Mouse (Mus musculus) lung, postnatal 4 days (tissue): ENCODE results near the gene Saa2.
"Not testable (repeated sequence)": the region's sequence is repeated elsewhere in the genome, so short reads cannot be mapped to it uniquely, and the experiment has no call there.

Experiments used
- DNase-seq, 2 experiments: peaks; one replicate each; pipeline ENCODE4 v3.0.0; 2021

Saa2 gene

DNA sequence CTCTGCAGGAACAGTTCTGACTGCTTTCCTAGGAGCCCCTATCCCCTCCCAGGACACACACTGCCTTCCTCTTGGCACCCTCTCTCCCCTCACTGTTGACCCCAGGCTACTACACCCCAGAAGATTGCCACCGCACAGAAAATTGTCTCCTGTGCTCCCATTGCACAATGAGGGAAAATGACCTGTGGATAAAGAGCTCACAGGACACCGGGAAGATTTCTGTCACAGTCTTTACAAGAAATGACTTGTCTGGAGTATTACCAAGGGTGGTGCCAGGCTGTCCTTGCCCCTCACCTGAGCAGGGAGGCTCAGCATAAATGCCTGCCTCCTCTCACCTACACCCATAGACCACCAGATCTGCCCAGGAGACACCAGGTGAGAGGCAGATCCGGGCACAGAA, at the start of gene Saa2:
Saa2 (plus strand) TSS at position 301 of the 400 bp plus-strand sequence.
- no peak for DNase-seq

- DNase-seq: peak; percentile 87 to 89
These were observed 41.2 kb upstream of the Saa2 start, which contains the start of gene Saal1 for GRCm38 (mm10) chr7:46710390-46710844. TSS of gene Saal1 (minus strand) at chr7:46710680.

- DNase-seq: no peak
These were observed 39.3 kb upstream of the Saa2 start for GRCm38 (mm10) chr7:46712250-46712649.

GRCm38 (mm10) chr7:46714518-46714917, 37.1 kb upstream of the Saa2 start:
- DNase-seq: peak; percentile 39 to 76

GRCm38 (mm10) chr7:46715600-46715999, 36.0 kb upstream of the Saa2 start, which contains the start of gene Saa3:
TSS of gene Saa3 (minus strand) at chr7:46715700.
- DNase-seq: no peak

GRCm38 (mm10) chr7:46716897-46717296, 34.7 kb upstream of the Saa2 start:
- peak; percentile 62 to 67 for DNase-seq

GRCm38 (mm10) chr7:46718591-46719270, 32.9 kb upstream of the Saa2 start:
- DNase-seq: no peak

DNA sequence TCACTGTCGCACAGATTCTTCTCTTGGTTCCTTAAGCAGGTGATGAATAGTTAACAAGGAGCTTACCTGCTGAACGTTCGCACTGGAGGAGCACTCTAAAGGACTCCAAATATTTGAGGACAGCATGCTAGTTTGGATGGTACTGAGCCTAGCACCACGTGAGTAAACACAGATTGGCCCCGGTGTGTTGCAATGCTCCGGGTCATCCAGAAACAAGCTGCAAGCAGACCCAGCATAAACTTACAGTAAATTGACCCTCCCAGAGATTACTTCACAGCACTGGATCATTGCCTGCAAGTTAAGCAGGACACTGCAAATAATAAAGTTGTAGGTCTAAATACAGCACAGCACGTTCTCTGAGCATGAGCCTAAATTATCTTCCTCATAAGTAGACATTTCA, 32.1 kb upstream of the Saa2 start:
- peak; percentile 69 to 85 for DNase-seq

- DNase-seq: no peak
These were observed 31.1 kb upstream of the Saa2 start for GRCm38 (mm10) chr7:46720460-46720859.

- no peak for DNase-seq
These were observed 28.2 kb upstream of the Saa2 start for GRCm38 (mm10) chr7:46723354-46723753.

DNA sequence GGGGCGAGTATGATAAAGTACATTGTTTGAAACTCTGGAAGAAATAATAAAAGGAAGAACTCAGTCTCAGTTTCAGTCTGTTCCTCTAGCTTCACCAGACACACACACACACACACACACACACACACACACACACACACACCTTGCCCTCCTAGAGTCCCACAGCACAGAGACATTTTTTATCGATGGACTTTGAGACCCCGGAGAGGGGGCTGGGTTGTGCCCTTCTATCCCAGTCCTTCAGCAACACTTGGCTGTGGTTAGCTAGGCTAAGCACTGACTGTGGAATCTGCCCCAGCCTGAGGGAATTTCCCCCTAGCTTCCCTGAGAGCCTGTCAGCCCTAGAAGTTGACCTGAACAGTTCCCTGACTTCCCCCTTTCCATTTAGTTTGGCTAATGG, 27.7 kb upstream of the Saa2 start:
- no peak for DNase-seq

GRCm38 (mm10) chr7:46724396-46724795, 27.2 kb upstream of the Saa2 start:
- DNase-seq: no peak

DNA sequence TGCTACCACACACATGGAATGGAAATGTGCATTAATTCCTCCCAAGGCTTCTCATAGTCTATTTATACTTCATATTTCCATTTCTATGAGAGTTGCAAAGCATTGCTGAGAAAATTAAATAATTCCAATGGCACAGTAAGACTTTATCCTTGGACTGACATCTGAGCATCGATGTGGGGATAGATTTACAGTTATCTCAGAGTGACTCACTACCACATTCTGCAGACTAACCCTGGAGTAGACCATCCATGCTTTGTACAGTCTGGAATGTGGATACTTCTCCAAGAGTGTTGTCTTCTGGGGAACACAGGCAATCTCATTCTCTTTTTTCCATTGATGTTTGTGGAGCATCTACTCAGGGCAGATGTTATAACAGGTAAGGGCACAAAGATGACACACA, 24.0 kb upstream of the Saa2 start:
- no peak for DNase-seq

DNA sequence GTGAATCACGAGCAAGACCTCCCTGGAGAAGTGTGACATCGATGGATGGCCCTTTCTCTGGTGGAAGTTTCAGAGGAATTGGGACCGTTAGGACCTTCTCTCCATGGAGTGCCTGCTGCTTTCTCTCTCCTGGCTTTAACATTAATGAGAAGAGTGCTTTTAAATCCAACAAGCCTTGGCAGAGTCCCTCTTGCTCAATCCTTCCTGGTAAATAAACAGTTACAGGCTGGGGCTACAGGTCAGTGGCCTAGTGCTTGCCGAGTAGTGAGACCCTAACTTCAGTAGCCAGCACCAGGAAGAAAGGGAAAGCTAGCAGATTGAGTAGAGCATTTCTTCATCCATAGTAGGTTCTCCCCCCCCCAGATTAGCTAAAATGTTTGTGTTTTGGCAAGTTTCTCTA, 19.1 kb upstream of the Saa2 start, which contains the start of gene Saa4:
Saa4 (minus strand) TSS at position 146 of the 400 bp plus-strand sequence.
- DNase-seq: no peak

DNA sequence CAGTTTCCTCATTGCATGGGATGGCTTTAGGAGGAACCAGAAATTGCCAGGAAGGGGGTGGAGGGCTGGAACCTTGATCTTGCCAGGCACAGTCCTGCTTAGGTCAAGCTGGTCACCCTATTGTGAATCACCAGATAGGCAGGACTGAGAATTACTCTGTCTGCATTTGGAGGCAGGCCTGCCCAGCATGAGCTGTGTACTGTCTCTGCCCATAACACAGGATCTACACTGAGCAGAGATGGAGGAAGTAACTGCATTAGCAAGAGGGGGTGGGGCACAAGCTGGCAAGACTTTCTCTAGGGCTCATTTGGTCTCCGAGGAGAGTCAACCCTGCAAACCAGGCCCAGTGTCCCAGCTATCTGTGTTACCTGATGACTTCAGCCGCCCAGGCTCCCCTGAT, 16.6 kb upstream of the Saa2 start:
- peak in 1 of 2 experiments; percentile 13 for DNase-seq

DNA sequence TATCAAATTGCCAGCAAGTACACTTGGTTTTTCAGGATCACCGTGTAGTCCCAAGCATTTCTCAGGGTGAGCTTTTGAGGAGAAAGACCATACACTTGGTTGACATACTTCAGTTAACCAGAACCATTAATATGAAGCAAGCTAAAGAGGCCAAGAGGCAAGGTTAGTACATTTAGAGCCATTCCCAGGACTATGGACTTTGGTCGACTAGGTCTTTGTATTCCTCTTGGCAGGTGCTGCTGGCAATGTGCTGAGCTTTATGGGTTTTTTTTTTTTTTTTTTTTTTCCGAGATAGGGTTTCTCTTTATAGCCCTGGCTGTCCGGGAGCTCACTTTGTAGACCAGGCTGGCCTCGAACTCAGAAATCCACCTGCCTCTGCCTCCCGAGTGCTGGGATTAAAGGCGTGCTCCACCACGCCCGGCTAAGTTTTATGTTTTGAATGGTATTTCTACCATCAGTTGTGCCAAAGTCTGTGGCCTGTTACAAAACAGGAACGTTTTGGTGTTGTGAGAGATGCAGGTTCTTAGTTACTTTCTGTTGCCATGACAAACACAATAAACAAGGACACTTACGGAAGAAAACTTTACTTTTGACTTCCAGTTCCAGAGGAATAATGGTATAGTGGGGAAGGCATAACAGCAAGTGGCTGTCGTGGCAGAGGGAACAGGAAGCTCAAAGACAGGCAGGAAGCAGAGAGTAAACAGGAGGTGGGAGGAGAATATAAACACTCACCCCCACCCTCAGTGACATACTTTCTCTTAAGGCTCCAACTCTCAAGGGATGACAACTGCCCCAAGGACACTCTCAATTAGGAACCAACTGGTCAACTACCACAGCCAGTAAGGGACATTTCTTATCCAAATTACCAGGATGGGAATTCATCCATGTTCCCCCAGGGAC, 12.8 kb upstream of the Saa2 start:
- DNase-seq: peak in 1 of 2 experiments; percentile 41

DNA sequence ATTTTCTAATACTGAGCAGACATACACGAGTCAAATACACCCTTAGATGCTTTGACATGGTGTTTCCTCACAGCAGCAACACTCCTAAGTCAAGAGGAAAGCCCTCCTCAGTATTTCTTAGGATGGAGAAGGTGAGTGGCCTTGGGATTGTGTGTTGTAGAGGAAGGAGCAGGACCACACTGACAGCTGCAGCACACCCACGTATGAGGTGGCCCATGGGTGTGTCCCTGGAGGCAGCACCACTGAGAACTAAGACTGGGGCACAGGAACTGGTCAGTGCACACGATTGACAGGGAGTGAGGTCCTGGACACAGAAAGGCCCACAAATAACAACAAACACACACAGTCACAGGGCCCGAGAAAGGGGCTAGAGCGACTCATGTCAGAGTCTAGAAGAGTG, 11.5 kb upstream of the Saa2 start:
- not testable (repeated sequence) for DNase-seq

GRCm38 (mm10) chr7:46742880-46743279, 8.7 kb upstream of the Saa2 start, which contains the start of gene Saa1:
TSS of gene Saa1 (minus strand) at chr7:46742980.
- not testable (repeated sequence) for DNase-seq

DNA sequence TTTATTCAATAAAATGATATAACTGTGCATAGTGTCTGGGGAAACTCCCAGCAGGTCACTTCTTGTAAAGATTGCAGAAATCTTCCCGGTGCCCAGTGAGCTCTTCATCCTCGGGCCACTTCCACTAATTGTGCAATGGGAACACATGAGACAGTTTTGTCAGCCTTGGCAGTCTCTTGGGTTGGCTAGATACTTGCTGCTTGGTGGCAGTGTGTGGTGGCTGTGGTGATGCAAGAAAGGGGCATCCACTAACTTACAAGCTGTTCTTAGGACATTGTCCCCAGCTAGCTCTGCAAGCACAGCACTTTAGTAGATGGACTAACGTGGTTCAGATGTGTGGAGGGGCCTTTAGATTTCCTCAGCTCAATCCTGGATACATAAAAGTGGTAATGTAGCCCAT, 5.8 kb upstream of the Saa2 start:
- DNase-seq: no peak

GRCm38 (mm10) chr7:46746381-46746780, 5.2 kb upstream of the Saa2 start:
- peak in 1 of 2 experiments; percentile 37 for DNase-seq

GRCm38 (mm10) chr7:46748459-46748858, 3.1 kb upstream of the Saa2 start:
- no peak for DNase-seq

- DNase-seq: no peak
These were observed 9.6 kb downstream of the Saa2 start for GRCm38 (mm10) chr7:46761049-46761795.

- no peak for DNase-seq
These were observed 11.0 kb downstream of the Saa2 start for GRCm38 (mm10) chr7:46762601-46763000.
